Mouse (Mus musculus) cerebellum, adult 2 months (tissue): ENCODE measurements around the gene Supt6. TPM values are rescaled to one million over a fixed set of nuclear protein-coding genes. Genes with fewer than 3 reads are reported as not detected.
"Not testable (repeated sequence)": the region's sequence is repeated elsewhere in the genome, so short reads cannot be mapped to it uniquely, and the experiment has no call there.

Experiments used
- DNase-seq, 2 experiments: peaks; one replicate each; pipeline ENCODE4 v3.0.0; 2021
- H3K27ac ChIP-seq: fragments of 200-500 bp; 2 replicates; pipeline ENCODE4 v1.5.1; 2012; ENCODE audit warnings: low read length, control low read depth, inconsistent platforms; ENCODE audit not compliant: insufficient read depth
- H3K27me3 ChIP-seq: fragments of 200-500 bp; 2 replicates; pipeline ENCODE4 v1.6.1; 2012; ENCODE audit warnings: inconsistent platforms, mild to moderate bottlenecking, low read length, moderate library complexity; ENCODE audit not compliant: control insufficient read depth, insufficient read depth
- H3K4me1 ChIP-seq: fragments of 200-500 bp; 2 replicates; pipeline ENCODE4 v1.6.1; 2011; ENCODE audit warnings: low read length; ENCODE audit not compliant: control insufficient read depth, insufficient read depth
- H3K4me3 ChIP-seq: fragments of 200-500 bp; replicated peaks from 2 replicates; pipeline ENCODE3; 2011; ENCODE audit warnings: mild to moderate bottlenecking, low read depth, low read length, control low read depth; ENCODE audit not compliant: insufficient read depth
- CTCF ChIP-seq: fragments of 200-500 bp; IDR thresholded peaks from 2 replicates; pipeline ENCODE4 v1.5.1; 2011; ENCODE audit warnings: low read depth, mild to moderate bottlenecking, control low read depth, low read length, moderate library complexity, borderline replicate concordance; ENCODE audit not compliant: insufficient read depth
- POLR2A ChIP-seq: fragments of 200-500 bp; IDR thresholded peaks from 2 replicates; pipeline ENCODE4 v1.6.1; 2011; ENCODE audit warnings: low read length, control low read depth, borderline replicate concordance; ENCODE audit not compliant: insufficient read depth
- whole genome bisulfite sequencing: fragments of 180-500 bp; shearing (Covaris S2); methylation state at CpG from one replicate; pipeline ENCODE4 v1.1.7; 2018; 5-methylcytosine and 5-hydroxymethylcytosine counted together
- polyA plus RNA-seq: library from polyadenylated mRNA; depleted of rRNA; stranded (reverse); fragments of >200 nt; gene quantifications from 2 replicates; pipeline ENCODE4 v1.2.3, GENCODE M21; 2012

Gene Supt6
- polyA plus RNA-seq, 1 experiment = 50.3 TPM

- TF ChIP-seq CTCF (no peak), POLR2A (no peak)
- no peaks in the 10 kb centered on the region for H3K4me1 ChIP-seq
- DNase-seq = no peak
- WGBS = 60% methylated on average over 23 of the region's 23 CpGs
- H3K27me3 ChIP-seq = no peaks in the 10 kb centered on the region
- no peak overlapping the region for H3K4me3 ChIP-seq
- H3K27ac ChIP-seq = no peak overlapping the region
These were observed 50.5 kb downstream of the Supt6 start for GRCm38 (mm10) chr11:78195101-78195863.

GRCm38 (mm10) chr11:78194411-78195100, 51.2 kb downstream of the Supt6 start:
- Histone ChIP-seq H3K4me1 (no peaks in the 10 kb centered on the region), H3K27ac (no peak overlapping the region), H3K4me3 (peak overlapping the region; percentile 50), H3K27me3 (no peaks in the 10 kb centered on the region)
- DNase-seq = no peak
- TF ChIP-seq POLR2A (no peak), CTCF (no peak)
- 5% methylated on average over 30 of the region's 30 CpGs for WGBS

- WGBS = 75% methylated on average over 1 of the region's 1 CpGs
- TF ChIP-seq POLR2A (no peak), CTCF (no peak)
- Histone ChIP-seq H3K27me3 (peaks cover 3% of the 10 kb centered on the region; the same call in 1 of the 2 replicates), H3K27ac (no peak within 1 kb of the TSS), H3K4me1 (no peaks in the 10 kb centered on the region), H3K4me3 (no peak within 1 kb of the TSS)
- DNase-seq = no peak
These were observed 52.7 kb downstream of the Supt6 start, which contains the start of gene Proca1 for GRCm38 (mm10) chr11:78193113-78193512. Gene Proca1 (plus strand): TSS chr11:78193392.

GRCm38 (mm10) chr11:78190041-78190440, 55.7 kb downstream of the Supt6 start:
- no peak for DNase-seq
- Histone ChIP-seq H3K27me3 (peaks cover 3% of the 10 kb centered on the region; the same call in 1 of the 2 replicates), H3K4me3 (no peak overlapping the region), H3K4me1 (no peaks in the 10 kb centered on the region), H3K27ac (no peak overlapping the region)
- 81% methylated on average over 6 of the region's 6 CpGs for WGBS
- TF ChIP-seq CTCF (no peak), POLR2A (no peak)

GRCm38 (mm10) chr11:78189234-78190040, 56.4 kb downstream of the Supt6 start:
- Histone ChIP-seq H3K27me3 (peaks cover 3% of the 10 kb centered on the region; the same call in 1 of the 2 replicates), H3K27ac (no peak overlapping the region), H3K4me3 (peak overlapping the region; percentile 32), H3K4me1 (no peaks in the 10 kb centered on the region)
- no peak for TF ChIP-seq CTCF
- no peak for TF ChIP-seq POLR2A
- 3% methylated on average over 42 of the region's 42 CpGs for WGBS
- peak; percentile 32 to 43 for DNase-seq

GRCm38 (mm10) chr11:78188331-78189233, 57.2 kb downstream of the Supt6 start, which contains the start of gene Rab34:
Gene Rab34 (plus strand): TSS chr11:78188430.
- Histone ChIP-seq H3K4me3 (peak within 1 kb of the TSS; percentile 32), H3K4me1 (no peaks in the 10 kb centered on the region), H3K27ac (no peak within 1 kb of the TSS), H3K27me3 (peaks cover 3% of the 10 kb centered on the region; the same call in 1 of the 2 replicates)
- peak in 1 of 2 experiments; percentile 40 for DNase-seq
- no peak for TF ChIP-seq POLR2A
- TF ChIP-seq CTCF = no peak
- WGBS = 1% methylated on average over 79 of the region's 80 CpGs

- not testable (repeated sequence) for H3K27me3 ChIP-seq, H3K4me3 ChIP-seq, DNase-seq, H3K27ac ChIP-seq, H3K4me1 ChIP-seq
- WGBS = 94% methylated on average over 6 of the region's 6 CpGs
These were observed 61.1 kb downstream of the Supt6 start for GRCm38 (mm10) chr11:78184702-78185101.
